Mouse (Mus musculus) liver, postnatal 0 days (tissue): ENCODE data around the gene Serpine1.

Source experiments
- CTCF ChIP-seq: sonication (generic); IDR thresholded peaks from 2 replicates; pipeline ENCODE4 v1.5.1; 2016; ENCODE audit warnings: antibody characterized with exemption, low read depth
- EP300 ChIP-seq: IDR thresholded peaks from 2 replicates; pipeline ENCODE4 v1.6.1; 2016; ENCODE audit warnings: antibody characterized with exemption, low read depth, mild to moderate bottlenecking

DNA sequence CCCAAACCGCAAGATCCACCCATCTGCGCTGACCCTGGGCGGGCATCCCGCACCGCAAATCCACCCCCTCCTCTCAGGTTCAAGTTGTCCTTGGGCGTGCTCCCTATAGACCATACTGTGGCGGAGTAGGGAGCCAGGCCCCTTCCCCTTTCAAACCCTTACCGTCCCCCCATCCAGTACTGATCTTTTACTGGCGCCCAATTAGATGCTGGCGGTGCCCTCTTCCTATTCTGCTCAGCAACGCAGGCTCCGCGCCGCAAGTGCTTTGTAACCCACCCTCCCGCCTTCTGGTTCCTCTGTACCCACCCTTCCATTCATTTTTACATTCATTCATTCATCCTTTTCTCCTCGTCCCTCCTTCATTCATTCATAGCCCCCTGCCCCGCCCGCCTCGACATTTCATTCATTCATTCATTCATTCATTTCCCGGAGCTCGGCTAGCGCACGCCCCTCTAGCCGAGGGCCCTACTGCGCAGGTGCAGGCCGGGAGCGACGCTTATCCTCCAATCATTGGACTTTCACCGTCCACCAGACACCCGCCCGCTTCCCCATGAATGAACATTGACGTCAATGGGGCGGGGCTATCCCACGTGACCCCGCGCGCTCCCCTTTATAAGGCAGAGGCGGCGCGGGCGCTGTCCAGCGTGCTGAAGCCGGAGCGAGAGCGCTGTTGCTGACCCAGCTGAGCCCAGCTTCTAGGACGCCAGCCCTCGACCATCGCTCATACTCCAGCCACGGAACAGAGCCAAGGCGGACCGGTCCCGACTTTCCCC lies 42.2 kb downstream of the Serpine1 start:
- TF ChIP-seq CTCF (no peak), EP300 (no peak)
